Mouse (Mus musculus): ENCODE data around the gene Myl9. TPM values are rescaled to one million over a fixed set of nuclear protein-coding genes. Genes with fewer than 3 reads are reported as not detected.
"Not testable (repeated sequence)": the region's sequence is repeated elsewhere in the genome, so short reads cannot be mapped to it uniquely, and the experiment has no call there.

Myl9 gene
- polyA plus RNA-seq, 1 experiment = 9.4 TPM

DNA sequence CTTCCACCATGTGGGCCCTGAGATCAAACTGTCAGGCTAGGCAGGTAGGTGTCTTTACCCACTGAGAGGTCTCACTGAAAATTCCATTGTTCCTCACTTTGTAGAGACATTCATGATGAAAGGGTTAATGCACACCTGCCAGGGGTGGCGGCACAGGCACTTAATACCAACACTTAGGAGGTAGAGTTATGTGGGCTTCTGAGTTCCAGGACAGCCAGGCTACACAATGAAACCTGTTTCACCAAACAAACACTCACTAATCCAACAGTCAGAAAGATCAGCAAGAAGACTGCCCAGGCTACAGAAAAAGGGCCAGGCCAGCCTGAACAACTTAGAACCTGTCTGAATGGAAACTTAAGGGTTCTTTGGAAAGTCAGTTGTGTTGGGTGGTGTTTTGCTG is 40.9 kb downstream of the Myl9 start:
- no peak overlapping the region for H3K4me3 ChIP-seq (ENCODE audit: low read depth, low read length)
- no peak overlapping the region for H3K9ac ChIP-seq (ENCODE audit: low read depth, poor library complexity, severe bottlenecking)
- H3K9me3 ChIP-seq (replicated peaks; ENCODE audit: control insufficient read depth, insufficient read depth, low read length, poor library complexity, severe bottlenecking) = no peaks in the 10 kb centered on the region
- H3K36me3 ChIP-seq (ENCODE audit: control insufficient read depth, insufficient read depth, low read length, poor library complexity, severe bottlenecking) = no peaks in the 10 kb centered on the region
- no peak overlapping the region for H3K27ac ChIP-seq (ENCODE audit: insufficient read depth, low read length)
- H3K27me3 ChIP-seq (ENCODE audit: control insufficient read depth, insufficient read depth, low read length, poor library complexity, severe bottlenecking) = no peaks in the 10 kb centered on the region
- H3K4me1 ChIP-seq (ENCODE audit: control insufficient read depth, insufficient read depth, low read length) = no peaks in the 10 kb centered on the region
- no peak for TF ChIP-seq EP300 (IDR thresholded peaks at IDR 0.05; ENCODE audit: insufficient read depth, low read depth, low read length)
- no peak for TF ChIP-seq POLR2A (IDR thresholded peaks at IDR 0.05; ENCODE audit: insufficient read depth, low read length)
- TF ChIP-seq CTCF (IDR thresholded peaks at IDR 0.05; ENCODE audit: low read depth, low read length) = no peak

DNA sequence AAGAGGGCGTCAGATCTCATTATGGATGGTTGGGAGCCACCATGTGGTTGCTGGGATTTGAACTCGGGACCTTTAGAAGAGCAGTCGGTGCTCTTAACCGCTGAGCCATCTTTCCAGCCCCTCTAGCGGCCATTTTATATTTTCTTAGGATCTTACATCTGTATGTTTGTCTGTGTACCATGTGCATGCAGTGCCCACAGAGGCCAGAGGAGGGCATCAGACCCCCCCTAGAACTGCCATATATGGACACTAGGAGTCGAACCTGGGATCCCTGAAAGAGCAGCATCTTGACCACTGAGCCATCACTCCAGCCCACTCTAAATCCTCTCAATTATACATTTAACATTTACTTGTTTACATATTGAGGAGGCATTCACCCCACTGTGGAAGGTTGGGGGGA is 49.9 kb downstream of the Myl9 start:
- not testable (repeated sequence) for H3K9ac ChIP-seq (ENCODE audit: low read depth, poor library complexity, severe bottlenecking); H3K4me3 ChIP-seq (ENCODE audit: low read depth, low read length); H3K9me3 ChIP-seq (replicated peaks; ENCODE audit: control insufficient read depth, insufficient read depth, low read length, poor library complexity, severe bottlenecking); H3K4me1 ChIP-seq (ENCODE audit: control insufficient read depth, insufficient read depth, low read length); H3K36me3 ChIP-seq (ENCODE audit: control insufficient read depth, insufficient read depth, low read length, poor library complexity, severe bottlenecking); H3K27ac ChIP-seq (ENCODE audit: insufficient read depth, low read length); H3K27me3 ChIP-seq (ENCODE audit: control insufficient read depth, insufficient read depth, low read length, poor library complexity, severe bottlenecking)
- peak; percentile 9 for TF ChIP-seq CTCF (IDR thresholded peaks at IDR 0.05; ENCODE audit: low read depth, low read length)

Other genes starting within 250 kb of the Myl9 start
- 16.4 and 22.5 TPM in 2 replicates for gene Aar2, start 227.8 kb upstream of the Myl9 start, polyA plus RNA-seq (2011; ENCODE audit: insufficient read depth, insufficient read length, low read depth, missing spikeins)
- 60.6 and 79.3 TPM in 2 replicates for gene Dlgap4, start 161.7 kb upstream of the Myl9 start, polyA plus RNA-seq (2011; ENCODE audit: insufficient read depth, insufficient read length, low read depth, missing spikeins)
- gene Tgif2, start 64.6 kb downstream of the Myl9 start, polyA plus RNA-seq (2011; ENCODE audit: insufficient read depth, insufficient read length, low read depth, missing spikeins) = 32.9 and 33.8 TPM in 2 replicates
- gene 4930518I15Rik, start 82.5 kb downstream of the Myl9 start, polyA plus RNA-seq (2011; ENCODE audit: insufficient read depth, insufficient read length, low read depth, missing spikeins) = 2.3 and 3.3 TPM in 2 replicates
- gene Rab5if, start 87.7 kb downstream of the Myl9 start, polyA plus RNA-seq (2011; ENCODE audit: insufficient read depth, insufficient read length, low read depth, missing spikeins) = 92.7 and 98.2 TPM in 2 replicates
- not detected in 2 replicates for gene Sla2, start 111.8 kb downstream of the Myl9 start, polyA plus RNA-seq (2011; ENCODE audit: insufficient read depth, insufficient read length, low read depth, missing spikeins)
- 56.8 and 61.7 TPM in 2 replicates for gene Ndrg3, start 216.6 kb downstream of the Myl9 start, polyA plus RNA-seq (2011; ENCODE audit: insufficient read depth, insufficient read length, low read depth, missing spikeins)
- 33.3 and 40.8 TPM in 2 replicates for gene Dsn1, start 231.7 kb downstream of the Myl9 start, polyA plus RNA-seq (2011; ENCODE audit: insufficient read depth, insufficient read length, low read depth, missing spikeins)